Mouse (Mus musculus) ovary, postnatal 14 days (tissue): ENCODE data around the gene Zscan4e.
"Not testable (repeated sequence)": the region's sequence is repeated elsewhere in the genome, so short reads cannot be mapped to it uniquely, and the experiment has no call there.

Experiments
- DNase-seq: peaks from one replicate; pipeline ENCODE4 v3.0.0; 2022; ENCODE audit warnings: low spot score

Gene Zscan4e

GRCm38 (mm10) chr7:11310582-11310981 lies at the start of gene Zscan4e:
Gene Zscan4e, minus strand, starts transcription at chr7:11310682.
- not testable (repeated sequence) for DNase-seq
